Mouse (Mus musculus): ENCODE results near the gene Cdhr2.
A peak's percentile ranks its signal among the peaks of the same experiment; 100 is the strongest.

Gene Cdhr2

DNA sequence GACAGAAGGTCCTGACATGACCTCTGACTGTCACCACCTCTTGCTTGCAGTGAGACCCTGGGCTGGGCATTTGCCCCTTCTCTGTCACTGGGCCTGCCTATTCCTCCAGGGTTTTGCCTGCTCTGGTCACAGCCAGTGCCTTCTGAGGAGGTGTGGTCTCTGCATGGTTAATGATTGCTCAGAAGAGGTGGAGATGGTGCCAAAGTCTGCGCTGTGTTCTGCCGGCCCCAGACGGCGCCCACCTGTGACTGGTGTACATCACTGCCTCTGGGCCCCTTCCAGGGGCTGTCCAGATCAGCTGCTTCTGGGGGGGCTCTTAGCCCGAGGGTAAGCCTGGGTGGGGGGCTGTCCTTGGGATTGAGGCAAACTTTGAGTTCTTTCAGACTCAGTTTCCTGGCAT, at the start of gene Cdhr2:
TSS of gene Cdhr2 (plus strand) at position 219 of the 400 bp plus-strand sequence.
- DNase-seq (ENCODE audit: low read depth, low spot score): no peak

DNA sequence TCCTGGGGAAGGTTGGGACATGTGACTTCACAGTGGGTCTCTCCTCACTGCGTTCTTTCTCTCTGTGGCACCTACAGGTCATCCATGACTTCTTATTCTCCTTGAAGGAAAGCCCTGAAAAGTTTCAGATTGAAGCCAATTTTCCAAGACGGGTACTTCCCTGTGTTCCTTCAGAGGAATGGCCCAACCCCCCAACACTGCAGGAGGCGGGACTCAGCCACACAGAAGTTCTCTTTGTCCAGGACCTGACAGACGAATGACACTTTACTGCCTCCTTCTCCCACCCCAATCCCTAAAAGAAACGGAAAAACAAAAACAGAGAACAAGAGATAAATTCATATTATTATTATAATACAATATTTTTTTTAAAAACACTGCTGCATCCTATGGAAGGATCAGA, 40.4 kb upstream of the Cdhr2 start:
- no peak for DNase-seq (ENCODE audit: low read depth, low spot score)

DNA sequence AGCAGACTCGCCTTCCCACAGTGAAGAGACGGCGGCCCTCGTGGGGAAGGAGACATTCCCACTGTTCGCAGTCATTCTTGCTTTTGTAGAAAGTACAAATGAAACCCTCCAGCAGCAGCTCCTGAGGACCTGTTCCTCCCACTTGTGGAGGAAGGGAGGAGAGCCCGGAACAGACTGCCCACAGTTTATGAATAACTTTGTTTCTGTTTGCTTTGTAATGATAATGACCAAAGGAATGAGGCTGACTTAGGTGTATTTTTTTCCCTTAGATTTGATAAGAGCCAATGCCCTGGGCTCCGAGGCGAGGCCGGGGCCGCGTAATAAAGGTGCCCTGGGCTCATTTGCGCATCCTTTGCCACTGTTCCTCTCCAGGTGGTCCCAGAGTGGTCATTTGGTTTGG, 39.9 kb upstream of the Cdhr2 start:
- DNase-seq (ENCODE audit: low read depth, low spot score): no peak

DNA sequence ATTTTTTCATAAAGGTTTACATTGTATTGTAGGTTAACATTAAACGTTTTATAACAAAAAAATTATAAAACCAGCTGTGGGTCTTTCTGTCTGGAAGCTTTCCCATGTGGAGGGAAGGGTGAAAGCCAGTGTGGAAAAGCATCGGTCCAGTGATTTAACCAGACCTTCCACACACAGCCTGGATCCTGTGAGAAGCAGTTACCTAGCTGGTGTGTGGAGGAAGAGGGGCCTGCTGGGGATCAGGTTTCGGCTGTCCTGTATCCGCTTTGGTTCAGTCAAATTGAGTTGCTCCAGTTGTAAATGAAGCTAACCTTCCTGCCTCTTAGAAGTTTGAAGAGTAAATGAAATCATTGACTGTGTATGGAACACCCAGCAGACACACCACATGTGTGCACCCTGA, 37.3 kb upstream of the Cdhr2 start:
- no peak for DNase-seq (ENCODE audit: low read depth, low spot score)

DNA sequence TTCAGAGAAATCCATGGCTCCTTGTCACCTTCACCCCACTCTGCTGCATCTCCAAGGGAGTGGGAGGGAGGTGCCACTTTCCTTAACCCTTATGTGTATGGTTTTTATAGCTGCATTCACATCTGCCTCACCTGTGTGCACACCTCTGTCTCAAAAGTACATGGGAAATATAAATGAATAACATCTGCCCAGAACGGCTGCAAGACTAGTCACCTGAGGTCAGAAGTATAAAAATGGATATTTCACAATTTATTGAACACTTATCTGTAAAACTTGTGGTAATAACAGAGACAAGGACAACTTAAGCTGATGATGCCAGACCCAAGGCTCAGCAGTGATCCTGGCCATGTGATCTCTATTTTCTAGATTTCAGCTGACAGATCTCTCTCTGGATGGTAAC, 36.8 kb upstream of the Cdhr2 start:
- no peak for DNase-seq (ENCODE audit: low read depth, low spot score)

DNA sequence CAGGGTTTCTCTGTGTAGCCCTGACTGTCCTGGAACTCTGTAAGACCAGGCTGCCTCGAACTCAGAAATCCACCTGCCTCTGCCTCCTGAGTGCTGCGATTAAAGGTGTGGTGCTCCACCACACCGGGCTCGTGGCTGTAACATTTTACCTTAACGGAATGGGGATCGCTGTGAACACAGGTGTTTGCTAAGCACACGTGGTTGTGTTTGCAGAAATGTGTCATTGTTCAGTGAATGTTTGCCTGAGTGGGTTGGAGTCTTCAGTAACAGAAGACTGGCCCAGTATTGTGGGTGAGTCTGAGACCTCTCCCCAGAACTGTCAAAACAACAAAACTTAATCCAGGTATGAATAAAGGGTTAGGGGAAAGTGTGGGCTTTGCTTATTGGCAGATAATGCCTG, 36.2 kb upstream of the Cdhr2 start:
- DNase-seq (ENCODE audit: low read depth, low spot score): no peak

DNA sequence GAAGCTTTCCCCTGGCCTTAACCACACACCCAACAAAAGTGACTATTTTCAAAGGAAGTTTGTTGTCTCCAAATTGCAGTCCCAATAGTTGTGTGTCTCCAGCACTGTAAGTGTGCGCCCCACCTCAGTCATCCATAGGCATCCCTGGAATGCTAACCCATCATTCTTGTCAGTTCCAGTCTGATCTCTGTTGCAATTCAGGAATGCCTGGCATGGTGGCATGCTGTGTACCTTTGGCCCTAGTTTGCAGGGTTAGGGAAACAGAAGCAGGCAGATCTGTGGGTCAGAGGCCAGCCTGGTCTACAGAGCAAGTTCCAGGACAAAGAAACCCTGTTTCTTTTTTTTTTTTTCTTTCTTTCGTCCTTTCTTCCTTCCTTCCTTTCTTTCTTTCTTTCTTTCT, 30.8 kb upstream of the Cdhr2 start:
- no peak for DNase-seq (ENCODE audit: low read depth, low spot score)

DNA sequence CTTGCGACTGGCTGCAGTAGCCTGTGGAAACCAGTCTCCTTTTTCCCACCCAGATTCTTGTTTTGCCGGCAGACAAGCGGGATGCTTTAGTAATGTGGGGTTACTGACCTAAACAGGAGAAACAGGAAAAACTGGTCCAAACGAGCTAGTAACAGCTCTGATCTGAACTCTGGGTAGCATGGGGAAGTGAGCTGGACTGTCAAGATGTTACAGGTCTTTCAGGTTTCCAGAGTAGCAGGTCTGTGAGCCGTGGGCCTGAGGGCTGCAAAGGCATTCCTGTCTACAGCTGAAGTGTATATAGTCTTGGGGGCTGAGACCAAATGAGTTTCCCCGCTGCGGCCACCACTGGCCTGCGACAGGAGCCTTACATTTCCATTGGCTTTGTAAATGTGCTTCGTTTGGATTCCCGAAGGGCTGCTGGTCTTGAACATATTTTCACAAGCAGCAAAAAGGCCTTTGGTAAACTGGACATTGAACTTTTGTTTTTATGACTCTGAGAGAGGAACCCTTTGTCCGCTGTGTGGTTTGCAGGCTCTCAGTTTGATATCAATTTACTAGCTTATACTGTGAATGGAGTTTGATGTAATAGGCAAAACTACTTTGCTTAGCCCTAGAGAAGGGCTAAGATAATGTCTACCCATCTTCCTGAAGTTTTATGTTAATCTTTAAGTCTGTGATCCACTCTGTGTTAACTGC, 25.2 kb upstream of the Cdhr2 start:
- no peak for DNase-seq (ENCODE audit: low read depth, low spot score)

DNA sequence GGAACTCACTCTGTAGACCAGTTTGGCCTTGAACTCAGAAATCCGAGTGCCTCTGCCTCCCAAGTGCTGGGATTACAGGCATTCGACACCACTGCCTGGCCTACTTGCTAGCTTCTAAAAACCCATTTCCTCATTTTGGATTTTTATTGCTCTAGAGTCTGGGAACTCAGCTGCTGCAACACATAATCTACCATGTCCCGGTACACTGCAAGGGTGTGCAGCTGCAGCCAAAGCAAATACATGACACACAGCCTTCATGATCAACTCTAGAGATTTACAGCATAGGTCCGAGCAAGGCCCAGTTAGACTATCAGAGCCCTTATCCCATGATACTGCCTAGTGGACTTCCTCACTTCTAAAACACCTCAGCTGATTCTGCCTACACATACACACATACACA, 23.0 kb upstream of the Cdhr2 start:
- no peak for DNase-seq (ENCODE audit: low read depth, low spot score)

DNA sequence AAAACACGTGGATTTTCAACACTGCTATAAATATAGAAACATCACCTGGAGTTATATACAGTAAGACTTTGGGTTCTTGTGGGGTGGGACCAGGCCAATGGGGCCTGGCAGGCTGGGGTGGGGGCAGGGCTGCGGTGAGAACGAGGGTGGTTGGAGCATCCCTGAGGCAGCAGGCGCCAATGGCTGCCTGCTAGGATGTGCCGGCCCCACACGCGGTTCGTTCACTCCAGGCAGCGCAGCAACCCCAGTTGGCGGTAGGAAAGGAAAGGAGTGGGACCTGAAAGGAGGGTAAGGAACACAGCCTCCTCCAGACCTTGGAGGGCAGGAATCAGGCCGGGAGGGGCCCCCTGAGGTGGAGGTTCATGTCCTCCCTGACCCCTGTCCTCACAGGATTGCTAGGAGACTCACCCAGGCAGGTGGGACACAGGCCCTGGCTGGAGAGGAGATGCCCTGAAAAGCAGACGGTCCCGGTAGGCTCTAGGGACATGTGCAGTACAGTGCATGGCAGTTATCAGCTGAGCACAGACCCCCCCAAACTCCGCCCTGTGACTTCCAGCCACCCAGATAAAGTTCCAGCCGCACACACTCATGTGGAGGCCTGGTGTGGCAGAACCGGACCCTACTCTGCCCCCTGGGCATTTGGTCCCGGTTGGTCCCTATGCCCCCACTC, 20.9 kb upstream of the Cdhr2 start:
- no peak for DNase-seq (ENCODE audit: low read depth, low spot score)

DNA sequence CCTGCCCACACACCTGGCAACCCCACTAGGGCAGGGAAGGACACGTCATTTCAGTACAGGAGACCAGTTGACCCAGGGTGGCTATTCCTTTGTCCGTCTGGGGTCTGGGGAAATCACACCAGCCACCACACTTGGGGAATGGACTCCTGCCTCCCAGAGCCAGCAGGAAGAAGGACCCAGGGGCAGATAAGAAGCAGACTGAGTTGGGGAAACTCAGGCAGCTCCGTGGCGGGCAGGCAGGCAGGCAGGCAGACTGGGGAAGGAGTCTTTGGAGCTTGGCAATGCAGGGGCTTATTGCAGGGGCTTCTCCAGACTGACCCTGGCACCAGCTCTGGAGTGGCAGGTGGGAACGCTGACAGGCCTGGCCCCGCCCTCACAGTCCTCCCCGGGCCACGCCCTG, 20.0 kb upstream of the Cdhr2 start:
- DNase-seq (ENCODE audit: low read depth, low spot score): no peak

DNA sequence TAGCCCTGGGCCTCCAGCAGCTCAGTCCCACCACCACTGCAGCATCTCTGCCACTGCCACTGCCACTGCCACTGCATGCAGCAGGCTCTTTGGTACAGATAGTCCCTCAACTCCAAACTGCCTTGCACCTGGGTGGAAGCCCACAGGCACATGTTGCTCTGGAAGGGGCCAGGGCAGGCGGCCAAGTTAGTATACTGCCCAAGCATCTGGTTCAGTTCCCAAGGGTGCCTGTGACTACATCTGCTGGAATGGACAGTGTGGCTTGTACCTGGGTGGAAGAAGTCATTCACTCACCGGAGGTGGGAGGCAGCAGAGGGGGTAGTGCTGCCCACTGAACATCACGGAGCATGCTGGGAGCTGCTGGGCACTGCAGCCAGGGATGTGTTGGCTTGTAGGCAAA, 18.0 kb upstream of the Cdhr2 start:
- no peak for DNase-seq (ENCODE audit: low read depth, low spot score)

DNA sequence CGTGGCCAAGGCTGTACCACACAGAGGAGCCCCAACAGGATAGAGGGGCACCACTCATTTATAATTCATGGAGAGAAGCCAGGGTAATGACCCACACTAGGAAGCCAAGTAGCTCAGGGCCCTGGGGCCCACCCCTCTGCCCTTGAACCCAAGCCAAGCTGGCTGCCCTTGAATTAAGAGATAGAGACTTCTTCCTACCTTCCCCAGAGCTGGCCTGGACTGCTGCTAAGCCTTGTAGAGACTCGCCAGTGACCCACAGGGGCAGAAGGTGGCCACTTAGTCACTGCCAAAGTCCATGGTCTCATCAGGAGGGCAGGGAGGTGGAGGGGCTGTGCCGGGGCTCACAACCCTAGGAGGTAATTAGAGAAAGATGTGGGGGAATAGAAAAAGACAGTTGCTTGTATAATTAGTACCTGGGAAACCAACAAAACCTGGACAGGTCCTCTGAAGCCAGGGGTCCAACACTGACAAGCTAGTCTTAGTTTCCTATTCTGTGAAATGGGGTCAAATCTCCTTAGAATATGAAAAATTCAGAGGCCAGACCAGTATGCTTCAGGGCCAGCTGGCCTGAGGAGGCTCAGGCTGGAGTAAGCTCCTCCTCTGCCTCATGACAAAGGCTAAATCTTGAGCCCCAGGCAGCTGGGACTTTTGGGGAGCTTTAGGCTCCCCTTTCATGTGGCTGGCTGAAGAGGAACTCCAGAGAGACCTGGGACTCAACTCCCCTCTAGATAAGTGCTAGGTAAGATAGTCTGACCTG, 16.9 kb upstream of the Cdhr2 start:
- DNase-seq (ENCODE audit: low read depth, low spot score): no peak

DNA sequence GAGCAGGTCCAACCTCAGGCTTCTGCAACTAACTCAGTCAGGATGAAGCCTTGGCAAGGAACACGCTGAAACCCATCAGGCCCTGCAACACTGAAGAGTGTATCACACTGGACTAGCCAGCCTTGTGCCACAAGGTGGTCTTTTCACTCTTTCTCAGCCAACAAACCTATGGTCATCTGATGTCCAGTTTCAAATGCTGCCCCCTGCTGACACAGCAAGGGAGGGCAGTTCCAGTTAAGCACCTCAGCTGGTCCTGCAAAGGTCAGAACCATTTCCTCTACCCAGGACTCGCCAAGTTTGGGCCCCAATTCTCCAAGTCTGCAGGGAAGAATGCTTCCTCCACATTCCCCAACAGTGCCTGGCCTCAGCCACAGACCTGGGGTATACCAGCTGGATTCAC, 16.1 kb upstream of the Cdhr2 start:
- DNase-seq (ENCODE audit: low read depth, low spot score): no peak

DNA sequence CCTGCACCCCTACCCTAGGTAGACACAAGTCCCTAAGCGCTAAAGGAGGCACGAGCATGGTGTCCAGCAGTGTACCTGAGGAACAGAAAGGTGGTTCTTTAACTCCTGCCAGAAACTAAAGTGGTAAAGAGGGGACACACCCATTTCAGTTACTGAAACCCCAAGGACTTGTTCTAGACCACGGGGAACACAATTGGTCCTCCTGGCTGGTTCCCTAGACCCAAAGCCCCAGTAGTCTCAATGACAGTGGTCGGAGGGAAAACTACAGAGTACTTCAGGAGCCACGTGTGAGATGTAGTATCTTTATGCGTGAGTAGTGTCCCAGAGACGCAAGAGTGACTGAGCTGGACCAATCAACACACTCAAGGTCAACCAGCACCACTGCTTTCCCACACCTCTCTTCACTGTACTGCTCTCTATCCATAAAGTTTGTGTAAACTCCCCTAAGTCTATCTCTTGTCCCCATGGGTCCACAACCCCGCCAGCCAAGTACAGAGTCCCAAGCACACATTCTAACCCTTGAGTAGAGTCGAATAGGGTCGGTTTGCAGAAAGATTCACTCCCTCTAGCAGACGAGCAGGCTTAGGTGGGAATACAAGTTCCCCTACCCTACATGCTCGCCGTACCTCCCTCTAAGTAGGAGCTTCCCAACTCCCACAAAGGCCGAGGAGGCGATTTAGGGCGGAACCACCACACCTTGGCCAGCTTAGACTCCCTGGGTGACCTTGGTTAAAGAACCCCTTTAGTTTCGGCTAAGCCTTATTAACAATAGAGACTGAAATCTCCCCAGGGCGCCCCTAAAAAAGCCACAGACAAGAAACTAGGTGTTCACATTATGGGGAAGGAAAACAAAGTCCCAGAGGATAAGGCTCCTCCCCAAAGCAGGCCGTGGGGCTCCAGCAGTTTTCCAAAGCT, 14.9 kb upstream of the Cdhr2 start:
- no peak for DNase-seq (ENCODE audit: low read depth, low spot score)

DNA sequence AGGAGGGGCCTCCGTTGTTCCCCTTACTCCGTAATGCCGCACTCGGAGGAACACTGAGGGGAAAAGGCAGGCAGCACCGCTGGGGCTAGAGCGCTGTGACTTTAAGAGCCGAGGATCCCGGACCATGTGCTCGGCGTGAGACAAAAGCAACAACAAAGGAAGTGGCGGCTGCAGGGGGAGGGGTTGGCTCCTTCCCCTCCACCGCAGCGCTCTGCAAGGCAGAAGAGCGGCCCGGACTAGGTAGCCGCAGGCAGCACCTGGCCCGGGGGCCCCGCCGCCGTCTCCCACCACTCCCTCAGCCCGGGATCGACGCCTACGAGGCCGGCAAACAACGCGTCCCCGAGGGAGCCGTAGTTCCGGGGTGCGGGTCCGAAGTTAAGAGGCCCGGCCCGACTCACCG, 14.2 kb upstream of the Cdhr2 start:
- DNase-seq (ENCODE audit: low read depth, low spot score): peak; percentile 93

DNA sequence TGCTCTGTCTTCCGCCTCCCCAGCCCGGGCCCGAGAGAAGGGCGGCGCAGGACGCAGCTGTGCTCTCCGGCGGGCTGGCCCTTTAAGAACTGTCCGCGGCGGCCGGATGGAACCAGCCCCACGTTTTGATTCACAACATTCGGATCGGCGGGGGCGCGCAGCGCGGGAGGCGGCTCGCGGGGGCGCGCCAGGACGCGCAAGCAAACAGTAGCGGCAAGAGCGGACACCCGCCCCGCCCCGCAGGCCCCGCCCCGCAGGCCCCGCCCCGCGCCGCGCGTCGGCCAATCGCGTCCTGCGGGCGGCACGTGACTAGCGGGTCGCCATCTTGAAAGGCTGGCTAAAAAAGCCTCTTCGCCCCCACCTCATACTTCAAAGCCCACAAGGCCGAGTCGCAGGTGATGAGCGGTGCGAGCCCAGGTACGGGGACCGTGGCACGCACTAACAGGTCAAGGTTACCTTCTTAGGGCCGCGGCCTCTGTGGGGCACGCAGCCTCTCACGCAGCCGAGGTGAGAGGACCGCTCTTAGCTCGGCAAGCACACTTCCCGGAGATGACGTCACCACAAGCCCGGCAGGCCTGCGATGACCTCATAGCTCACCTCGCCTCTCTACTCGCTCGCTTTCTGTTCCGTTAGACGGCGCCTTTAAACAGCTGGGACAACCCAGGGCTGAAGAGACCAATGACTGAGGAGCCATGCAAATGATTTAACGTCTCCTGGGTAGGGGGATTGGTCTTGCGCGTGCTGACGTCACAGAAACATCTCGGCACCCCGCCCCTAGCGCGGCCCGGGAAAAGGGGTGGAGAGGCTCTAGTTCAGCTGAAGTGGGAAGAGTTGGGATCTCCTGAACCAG, 13.5 kb upstream of the Cdhr2 start:
- peak; percentile 98 for DNase-seq (ENCODE audit: low read depth, low spot score)

DNA sequence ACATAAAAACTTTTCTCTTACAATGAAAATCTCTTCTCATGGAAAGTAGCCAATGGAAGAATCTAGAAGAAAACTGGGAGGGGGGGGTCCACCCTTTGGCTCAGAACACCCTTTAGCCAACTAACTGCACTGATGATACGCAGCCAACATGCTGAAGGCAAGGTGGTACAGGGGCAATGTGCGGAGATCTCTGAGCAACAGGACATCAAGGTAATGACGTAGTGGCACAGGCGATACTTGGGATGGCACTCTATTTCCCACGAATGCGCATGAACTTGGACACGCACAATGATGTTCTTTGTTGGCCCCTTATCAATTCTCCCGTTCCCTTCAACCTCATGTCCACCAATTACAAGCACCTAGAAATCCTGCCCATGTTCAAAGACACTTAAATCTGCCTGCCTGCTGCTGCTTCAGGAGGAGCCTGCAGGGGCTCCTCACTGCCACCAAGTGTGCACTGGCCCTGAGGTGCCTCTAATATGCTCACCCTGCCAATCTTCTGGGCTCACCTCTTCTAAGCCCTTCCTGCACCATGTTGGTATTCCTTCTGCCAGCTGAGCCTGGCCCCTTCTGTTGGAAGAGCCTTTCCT, 11.0 kb upstream of the Cdhr2 start:
- DNase-seq (ENCODE audit: low read depth, low spot score): no peak

DNA sequence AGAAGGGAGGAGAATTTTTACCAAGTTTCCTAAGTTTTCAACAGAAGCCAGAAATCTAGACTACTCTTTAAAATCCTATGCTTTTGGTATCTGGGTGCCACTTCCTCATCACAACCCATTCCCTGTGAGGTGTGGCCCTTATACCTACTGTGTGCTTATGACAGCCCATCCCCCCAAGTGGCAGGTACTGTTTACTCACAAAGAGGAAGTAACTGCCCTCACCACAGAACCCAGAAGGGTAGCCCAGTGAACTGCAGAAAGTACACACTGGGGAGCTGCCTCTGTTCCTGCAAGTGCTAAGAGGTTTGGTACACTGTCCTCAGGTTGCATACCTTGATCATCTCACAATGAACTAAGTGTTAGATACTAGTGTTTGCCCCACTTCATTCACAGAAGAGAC, 9.5 kb upstream of the Cdhr2 start:
- peak; percentile 43 for DNase-seq (ENCODE audit: low read depth, low spot score)

DNA sequence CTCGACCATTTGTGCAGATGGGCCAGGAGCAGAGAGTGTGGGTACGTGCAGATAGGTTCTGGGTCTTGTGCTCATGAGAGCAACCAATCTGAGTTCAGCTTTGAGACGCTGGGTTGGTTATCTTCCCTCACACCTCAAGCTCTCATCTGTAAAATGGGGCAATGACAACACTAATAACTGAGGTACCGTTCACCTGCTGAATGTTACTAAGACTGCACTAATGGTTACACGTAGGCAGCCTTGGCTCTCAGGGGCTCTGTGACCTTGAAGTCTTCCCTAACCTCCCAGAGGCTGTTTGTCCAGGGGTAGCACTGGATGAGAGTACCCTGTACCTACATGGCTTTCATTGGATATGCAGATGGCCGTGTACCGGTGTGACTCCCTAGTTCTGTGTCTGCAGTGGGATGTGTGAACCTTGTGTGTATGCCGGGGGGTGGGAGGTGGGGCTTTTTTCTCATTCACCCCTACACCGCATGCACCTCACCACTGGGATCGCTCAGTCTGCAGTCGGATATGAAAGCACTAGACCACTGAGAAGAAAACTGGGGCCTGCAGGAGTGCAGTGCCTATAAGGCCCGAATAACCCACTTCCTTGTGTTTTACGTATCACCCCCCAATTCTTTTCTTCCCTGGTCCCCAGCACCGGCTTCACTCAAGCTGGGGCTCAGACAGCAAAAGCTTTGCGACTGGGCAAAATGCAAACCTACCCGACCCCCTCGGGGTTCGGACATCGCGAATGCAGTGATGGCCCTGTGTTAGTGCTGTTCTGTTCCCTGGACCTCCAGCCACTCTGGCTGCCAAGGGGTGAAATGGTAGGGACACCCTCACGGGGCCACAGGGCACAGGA, 8.3 kb upstream of the Cdhr2 start:
- peak; percentile 61 for DNase-seq (ENCODE audit: low read depth, low spot score)
